Mouse (Mus musculus) hindbrain, postnatal 0 days (tissue): ENCODE measurements around the gene Ly6g6d. TPM values are rescaled to one million over a fixed set of nuclear protein-coding genes. Genes with fewer than 3 reads are reported as not detected.

Experiments
- ATAC-seq: fragments of 200-750 bp; cut with Nextera tagmentation; 2 replicates; pipeline ENCODE4 v1.8.0; 2017; ENCODE audit warnings: mild to moderate bottlenecking, moderate TSS enrichment, moderate library complexity
- DNase-seq: peaks from one replicate; pipeline ENCODE4 v3.0.0-alpha.2; 2015; ENCODE audit warnings: low spot score
- H3K27ac ChIP-seq: fragments of 300-500 bp; sonication (generic); 2 replicates; pipeline ENCODE4 v1.5.1; 2014; ENCODE audit warnings: mild to moderate bottlenecking
- H3K27me3 ChIP-seq: fragments of 300-500 bp; sonication (generic); 2 replicates; pipeline ENCODE4 v1.6.1; 2014; ENCODE audit warnings: low read length, mixed read lengths; ENCODE audit not compliant: insufficient read depth
- H3K36me3 ChIP-seq: fragments of 300-500 bp; sonication (generic); 2 replicates; pipeline ENCODE4 v1.6.1; 2014; ENCODE audit warnings: low read length, mixed read lengths; ENCODE audit not compliant: insufficient read depth
- H3K4me1 ChIP-seq: fragments of 300-500 bp; sonication (generic); 2 replicates; pipeline ENCODE4 v1.6.1; 2014; ENCODE audit warnings: antibody characterized with exemption, low read length, mixed read lengths; ENCODE audit not compliant: insufficient read depth
- H3K4me2 ChIP-seq: fragments of 300-500 bp; sonication (generic); 2 replicates; pipeline ENCODE4 v1.6.1; 2014; ENCODE audit warnings: low read depth, mild to moderate bottlenecking, low read length, moderate library complexity, mixed read lengths
- H3K4me3 ChIP-seq: fragments of 300-500 bp; sonication (generic); 2 replicates; pipeline ENCODE4 v1.5.1; 2014; ENCODE audit warnings: low read length
- H3K9ac ChIP-seq: fragments of 300-500 bp; sonication (generic); replicated peaks from 2 replicates; pipeline ENCODE4 v1.6.1; 2014; ENCODE audit warnings: mild to moderate bottlenecking, low read length, moderate library complexity, mixed read lengths
- H3K9me3 ChIP-seq: fragments of 300-500 bp; sonication (generic); 2 replicates; pipeline ENCODE4 v1.6.1; 2016; ENCODE audit warnings: low read length, mixed read lengths
- CTCF ChIP-seq: IDR thresholded peaks from 2 replicates; pipeline ENCODE4 v1.5.1; 2016; ENCODE audit warnings: antibody characterized with exemption, control low read depth, low read depth
- WGBS: fragments of 180-500 bp; shearing (Covaris S2); extraction: QIAGEN DNeasy Blood & Tissue Kit; methylation state at CpG from one replicate; pipeline ENCODE4 v1.1.7; 2014; 5-methylcytosine and 5-hydroxymethylcytosine counted together
- polyA plus RNA-seq: library from polyadenylated mRNA; unstranded; fragments of >200 nt; fragmentation: Nextera tagmentation; extraction: Ambion mirVana; gene quantifications from 2 replicates; pipeline ENCODE4 v1.2.1, GENCODE M21; 2015
- total RNA-seq: library from RNA; depleted of rRNA; stranded (reverse); fragments of >200 nt; gene quantifications from 2 replicates; pipeline ENCODE4 v1.2.3, GENCODE M21; 2014

Ly6g6d gene
- total and polyA plus RNA-seq, 2 experiments from 2014 or later: 0.78 to 1.9 TPM

GRCm38 (mm10) chr17:35088825-35089644 lies 11.2 kb upstream of the Ly6g6d start, which contains the start of gene Abhd16a:
Abhd16a (plus strand) TSS chr17:35089263.
- Histone ChIP-seq H3K4me3 (peak within 1 kb of the TSS; percentile 68), H3K4me1 (peaks cover 11% of the 10 kb centered on the region), H3K9me3 (no peaks in the 10 kb centered on the region), H3K36me3 (peaks cover 18% of the 10 kb centered on the region; the same call in 1 of the 2 replicates), H3K27me3 (no peaks in the 10 kb centered on the region), H3K9ac (peak within 1 kb of the TSS; percentile 86), H3K4me2 (peak within 1 kb of the TSS; percentile 68), H3K27ac (peak within 1 kb of the TSS; percentile 98)
- ATAC-seq: peak; percentile 98
- peak; percentile 97 for DNase-seq
- peak; percentile 30; the same call in 1 of the 2 replicates for TF ChIP-seq CTCF
- WGBS: 3% methylated on average over 62 of the region's 67 CpGs

DNA sequence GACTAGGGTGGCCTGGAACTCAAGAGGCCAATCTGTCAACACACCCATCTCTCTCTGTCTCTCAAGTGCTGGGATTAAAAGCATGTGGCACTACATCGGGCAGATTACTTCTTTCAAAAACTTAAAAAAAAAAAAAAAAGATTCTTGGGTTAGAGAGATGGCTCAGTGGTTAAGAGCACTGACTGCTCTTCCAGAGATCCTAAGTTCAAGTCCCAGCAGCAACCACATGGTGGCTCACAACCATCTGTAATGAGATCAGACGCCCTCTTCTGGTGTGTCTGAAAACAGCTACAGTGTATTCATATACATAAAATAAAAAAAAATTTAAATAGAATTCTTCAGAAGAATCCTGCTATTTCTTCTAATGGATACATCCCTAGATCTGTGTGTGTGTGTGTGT lies 10.3 kb upstream of the Ly6g6d start:
- Histone ChIP-seq H3K9me3 (no peaks in the 10 kb centered on the region), H3K9ac (no peak overlapping the region), H3K4me1 (peaks cover 11% of the 10 kb centered on the region), H3K4me3 (no peak overlapping the region), H3K27me3 (no peaks in the 10 kb centered on the region), H3K27ac (no peak overlapping the region), H3K36me3 (peaks cover 11% of the 10 kb centered on the region; the same call in 1 of the 2 replicates), H3K4me2 (no peak overlapping the region)
- TF ChIP-seq CTCF: peak; percentile 55
- ATAC-seq: no peak
- no peak for DNase-seq
- 48% methylated on average over 2 of the region's 2 CpGs for WGBS

DNA sequence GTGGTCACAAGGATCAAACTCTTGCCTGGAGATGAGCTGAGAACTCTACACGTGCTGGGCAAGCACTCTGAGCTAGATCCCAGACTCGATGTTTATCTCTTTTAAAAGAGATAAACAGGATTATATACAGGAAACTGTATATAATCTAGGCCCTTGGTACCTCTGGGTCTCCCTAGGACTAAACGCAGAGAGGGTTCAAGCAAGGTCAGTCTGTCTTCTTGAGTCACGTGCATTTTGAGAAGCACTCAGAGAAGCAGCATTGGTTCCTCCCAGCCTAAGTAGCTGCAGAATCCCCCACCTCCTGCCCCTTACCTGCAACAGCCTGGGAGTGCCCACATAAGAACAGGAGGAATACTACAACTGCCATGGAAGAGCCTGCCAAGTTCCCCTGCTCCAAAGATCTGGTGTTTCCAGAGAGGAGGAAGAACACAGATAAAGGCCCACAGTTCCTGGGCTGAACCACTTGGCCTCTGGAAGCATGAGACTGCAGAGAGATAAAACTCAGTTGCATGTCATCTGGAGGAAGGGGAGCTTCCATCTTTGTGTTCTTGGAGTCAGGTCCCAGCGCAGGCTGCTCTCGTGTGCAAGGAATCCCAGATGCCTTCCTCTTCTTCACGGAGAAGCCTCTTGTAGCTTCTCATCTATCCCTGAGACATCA lies 7.5 kb upstream of the Ly6g6d start, which contains the start of gene Ly6g6f:
TSS of gene Ly6g6f (minus strand) at position 403 of the 658 bp plus-strand sequence.
- Histone ChIP-seq H3K36me3 (no peaks in the 10 kb centered on the region), H3K4me1 (peaks cover 5% of the 10 kb centered on the region), H3K9ac (no peak within 1 kb of the TSS; the same call in 1 of the 2 replicates), H3K9me3 (no peaks in the 10 kb centered on the region), H3K27me3 (no peaks in the 10 kb centered on the region), H3K4me3 (no peak within 1 kb of the TSS), H3K27ac (no peak within 1 kb of the TSS), H3K4me2 (no peak within 1 kb of the TSS)
- no peak for DNase-seq
- 74% methylated on average over 7 of the region's 7 CpGs for WGBS
- ATAC-seq: no peak
- TF ChIP-seq CTCF: no peak

- 78% methylated on average over 3 of the region's 3 CpGs for WGBS
- H3K4me1 ChIP-seq: no peaks in the 10 kb centered on the region
- no peaks in the 10 kb centered on the region for H3K27me3 ChIP-seq
- no peaks in the 10 kb centered on the region for H3K36me3 ChIP-seq
- no peaks in the 10 kb centered on the region for H3K9me3 ChIP-seq
- ATAC-seq (no peak), DNase-seq (no peak)
- H3K4me2 ChIP-seq: no peak overlapping the region
- H3K27ac ChIP-seq: no peak overlapping the region
- TF ChIP-seq CTCF: no peak
- no peak overlapping the region for H3K9ac ChIP-seq
- no peak overlapping the region for H3K4me3 ChIP-seq
These were observed 6.1 kb upstream of the Ly6g6d start for GRCm38 (mm10) chr17:35083929-35084497.

GRCm38 (mm10) chr17:35082841-35083576 lies 5.1 kb upstream of the Ly6g6d start:
- ATAC-seq: no peak
- no peak for TF ChIP-seq CTCF
- Histone ChIP-seq H3K4me2 (no peak overlapping the region), H3K9ac (no peak overlapping the region), H3K4me1 (no peaks in the 10 kb centered on the region), H3K9me3 (no peaks in the 10 kb centered on the region), H3K27me3 (no peaks in the 10 kb centered on the region), H3K4me3 (no peak overlapping the region), H3K36me3 (no peaks in the 10 kb centered on the region), H3K27ac (no peak overlapping the region)
- 87% methylated on average over 16 of the region's 16 CpGs for WGBS
- DNase-seq: no peak

- Histone ChIP-seq H3K27me3 (no peaks in the 10 kb centered on the region), H3K27ac (no peak overlapping the region), H3K36me3 (no peaks in the 10 kb centered on the region), H3K4me2 (no peak overlapping the region), H3K9me3 (no peaks in the 10 kb centered on the region), H3K4me1 (no peaks in the 10 kb centered on the region), H3K4me3 (no peak overlapping the region), H3K9ac (no peak overlapping the region)
- WGBS: 58% methylated on average over 4 of the region's 4 CpGs
- no peak for TF ChIP-seq CTCF
- ATAC-seq (no peak), DNase-seq (no peak)
These were observed 2.8 kb upstream of the Ly6g6d start for GRCm38 (mm10) chr17:35080710-35081109.
